Mouse (Mus musculus): ENCODE data around the gene Cln6.
"Not testable (repeated sequence)": the region's sequence is repeated elsewhere in the genome, so short reads cannot be mapped to it uniquely, and the experiment has no call there.

The Cln6 gene

GRCm38 (mm10) chr9:62829877-62830276, 8.7 kb upstream of the Cln6 start:
- no peak for DNase-seq (ENCODE audit: low spot score)

DNA sequence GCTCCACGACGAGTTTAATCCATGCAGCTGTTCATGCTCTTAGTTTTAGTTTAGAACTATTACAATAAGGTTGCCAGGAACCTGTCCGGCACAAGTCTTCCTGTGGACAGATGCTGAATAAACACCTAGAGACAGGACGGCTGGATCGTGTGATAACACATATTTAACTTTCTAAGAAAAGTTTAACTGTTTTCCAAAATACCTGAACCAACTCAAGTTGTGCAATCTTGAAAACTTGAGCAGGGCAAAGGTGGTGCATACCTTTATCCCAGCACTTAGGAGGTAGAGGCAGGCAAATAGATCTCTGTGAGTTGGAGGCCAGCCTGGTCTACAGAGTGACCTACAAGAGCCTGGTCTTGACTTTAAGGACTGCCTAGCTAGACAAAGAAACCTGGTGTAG, 3.7 kb upstream of the Cln6 start:
- DNase-seq (ENCODE audit: low spot score) = no peak

DNA sequence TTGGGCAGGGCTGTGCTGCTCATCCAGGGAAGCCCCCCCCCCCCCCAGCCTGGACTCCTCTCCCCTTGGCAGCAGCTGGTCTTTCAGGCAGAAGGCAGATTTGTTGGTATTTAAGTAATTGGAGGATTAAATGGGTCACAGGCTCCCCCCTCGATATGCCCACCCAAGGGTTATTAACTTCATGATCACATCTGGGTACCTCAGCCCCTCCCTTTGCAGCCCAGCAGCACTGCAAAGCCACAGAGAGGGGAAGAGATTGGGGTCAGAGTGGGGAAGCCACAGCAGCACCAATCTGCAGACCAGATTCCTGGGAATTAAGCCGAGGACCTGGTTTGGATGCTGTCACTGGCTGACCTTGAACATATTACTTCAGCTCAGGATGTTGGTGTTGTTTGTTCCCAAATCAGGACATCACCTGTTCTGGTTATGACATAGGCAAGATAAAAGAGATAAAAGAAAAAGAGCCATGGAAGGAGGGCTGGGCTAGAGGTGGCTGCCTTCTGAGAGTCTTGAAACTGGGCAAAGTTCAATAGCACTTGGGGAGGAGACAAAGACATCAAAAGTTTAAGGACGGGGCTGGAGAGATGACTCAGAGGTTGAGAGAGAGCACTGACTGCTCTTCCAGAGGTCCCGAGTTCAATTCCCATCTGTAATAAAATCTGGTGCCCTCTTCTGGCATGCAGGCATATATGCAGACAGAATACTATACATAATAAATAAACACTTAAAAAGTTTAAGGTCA, 2.7 kb upstream of the Cln6 start:
- DNase-seq (ENCODE audit: low spot score) = no peak

- DNase-seq (ENCODE audit: low spot score) = no peak
These were observed 974 bp upstream of the Cln6 start for GRCm38 (mm10) chr9:62837611-62838010.

GRCm38 (mm10) chr9:62838146-62838505, 459 bp upstream of the Cln6 start:
- DNase-seq (ENCODE audit: low spot score) = no peak

DNA sequence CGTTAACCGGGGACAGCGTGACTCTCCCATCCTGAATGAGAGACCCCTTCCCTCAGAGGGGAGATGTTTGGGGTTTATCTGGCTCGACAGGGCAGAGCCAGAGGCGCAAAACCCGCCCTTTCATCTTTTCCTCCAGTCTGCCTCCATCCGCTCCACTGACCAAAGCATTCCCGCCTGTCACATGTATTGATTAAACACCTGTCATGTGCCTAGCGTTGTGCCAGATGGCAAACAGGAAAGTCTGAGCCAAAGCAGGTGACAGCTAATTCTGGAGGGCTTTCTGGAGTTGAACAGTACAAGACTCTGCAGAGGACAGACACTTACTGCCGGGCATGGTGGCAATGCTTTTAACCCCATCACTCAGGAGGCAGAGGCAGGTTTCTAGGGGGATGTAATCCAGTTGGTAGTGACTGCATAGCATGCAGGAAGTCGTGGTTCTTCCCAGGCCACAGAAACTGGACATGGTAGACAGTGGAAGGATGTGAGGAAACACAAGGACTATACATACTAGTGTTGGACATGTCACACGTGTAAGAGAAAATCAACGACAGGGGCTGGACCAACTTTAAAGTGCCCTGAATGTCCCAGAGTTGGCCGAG, 686 bp downstream of the Cln6 start:
- DNase-seq (ENCODE audit: low spot score) = no peak

DNA sequence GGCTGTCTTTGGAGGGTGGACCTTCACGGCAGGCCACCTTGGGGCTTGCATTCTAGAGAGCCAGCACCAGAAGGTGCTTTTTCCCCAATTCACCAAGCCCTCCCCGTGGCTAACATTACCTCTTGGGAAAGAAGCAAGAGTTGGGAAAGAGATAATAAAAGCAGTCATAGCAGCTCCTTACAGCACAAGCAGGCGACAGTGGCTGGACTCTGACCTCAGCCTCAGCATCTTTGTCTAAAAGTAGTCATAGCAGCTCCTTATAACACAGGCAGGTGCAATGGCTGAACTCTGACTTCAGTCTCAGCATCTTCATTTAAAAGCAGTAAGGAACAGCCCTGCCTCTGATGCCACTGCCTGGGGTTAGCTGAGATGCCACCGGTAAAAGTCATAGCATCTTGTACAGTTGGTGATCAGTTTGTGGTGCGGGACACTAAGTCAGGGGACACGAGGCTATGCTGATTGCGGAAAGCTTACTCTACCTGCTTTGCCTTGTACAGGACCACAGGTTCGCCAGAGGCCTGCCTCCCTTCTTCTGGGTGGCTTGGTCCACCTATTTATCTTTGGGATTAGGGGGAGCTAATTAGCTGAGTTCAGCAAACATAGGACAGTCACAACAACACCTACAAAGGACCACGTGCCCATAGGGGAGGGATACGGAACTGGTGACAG, 4.9 kb downstream of the Cln6 start:
- DNase-seq (ENCODE audit: low spot score) = no peak

GRCm38 (mm10) chr9:62844461-62844860, 5.9 kb downstream of the Cln6 start:
- DNase-seq (ENCODE audit: low spot score) = no peak

GRCm38 (mm10) chr9:62847694-62848093, 9.1 kb downstream of the Cln6 start:
- peak; percentile 86 for DNase-seq (ENCODE audit: low spot score)

- DNase-seq (ENCODE audit: low spot score) = no peak
These were observed 10.1 kb downstream of the Cln6 start for GRCm38 (mm10) chr9:62848641-62849040.

DNA sequence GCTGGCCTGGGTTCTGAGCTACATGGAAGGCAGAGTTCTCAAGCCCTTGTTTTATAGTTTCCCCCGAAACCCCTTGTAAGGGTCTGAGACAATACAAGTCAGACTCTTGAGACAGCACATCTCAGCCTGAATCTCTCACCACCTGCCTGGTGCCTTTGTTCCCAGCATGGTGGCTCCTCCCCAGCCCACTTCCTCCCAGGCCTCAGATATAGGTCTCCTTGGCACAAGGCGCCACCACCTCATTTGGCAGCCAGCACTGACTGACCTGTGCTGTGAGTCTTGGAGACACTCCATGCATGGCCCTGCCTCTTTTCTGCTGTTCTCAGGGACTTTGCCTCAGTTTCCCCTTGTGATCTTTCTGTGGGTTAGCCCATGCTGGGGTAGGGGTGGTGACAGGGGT, 13.0 kb downstream of the Cln6 start:
- DNase-seq (ENCODE audit: low spot score) = no peak

GRCm38 (mm10) chr9:62854483-62854882, 15.9 kb downstream of the Cln6 start:
- DNase-seq (ENCODE audit: low spot score) = no peak

GRCm38 (mm10) chr9:62857216-62857615, 18.6 kb downstream of the Cln6 start:
- DNase-seq (ENCODE audit: low spot score) = no peak

DNA sequence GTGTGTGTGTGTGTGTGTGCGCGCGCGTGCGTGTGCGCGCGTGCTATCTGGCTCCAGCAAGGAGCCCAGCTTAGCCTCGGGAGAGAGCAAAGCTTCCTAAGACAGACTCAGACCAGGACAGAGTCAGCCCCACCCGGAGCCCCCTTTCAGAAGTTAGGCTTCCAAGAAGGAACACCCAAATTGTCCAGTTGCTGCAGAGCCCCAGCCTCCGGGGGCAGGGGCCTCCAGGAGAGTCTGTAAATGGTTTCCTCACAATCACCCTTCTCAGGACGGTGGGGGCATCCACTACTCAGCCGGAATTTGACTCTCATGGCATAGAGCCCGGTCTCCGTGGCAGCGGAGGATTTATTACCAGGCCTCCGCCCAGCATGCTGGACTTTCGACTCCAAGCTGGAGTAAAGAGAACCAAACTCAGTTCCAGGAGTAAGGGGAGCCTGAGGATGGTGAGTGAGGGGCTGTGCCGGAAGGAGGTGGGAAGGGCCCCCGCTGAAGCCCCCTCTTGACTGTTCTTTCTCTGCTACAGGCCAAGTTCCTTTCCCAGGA, 19.2 kb downstream of the Cln6 start, which contains the start of gene Calml4:
TSS of gene Calml4 (plus strand) at position 362 of the 543 bp plus-strand sequence.
- DNase-seq (ENCODE audit: low spot score) = peak; percentile 75

GRCm38 (mm10) chr9:62858266-62859019, 19.9 kb downstream of the Cln6 start:
- DNase-seq (ENCODE audit: low spot score) = no peak

DNA sequence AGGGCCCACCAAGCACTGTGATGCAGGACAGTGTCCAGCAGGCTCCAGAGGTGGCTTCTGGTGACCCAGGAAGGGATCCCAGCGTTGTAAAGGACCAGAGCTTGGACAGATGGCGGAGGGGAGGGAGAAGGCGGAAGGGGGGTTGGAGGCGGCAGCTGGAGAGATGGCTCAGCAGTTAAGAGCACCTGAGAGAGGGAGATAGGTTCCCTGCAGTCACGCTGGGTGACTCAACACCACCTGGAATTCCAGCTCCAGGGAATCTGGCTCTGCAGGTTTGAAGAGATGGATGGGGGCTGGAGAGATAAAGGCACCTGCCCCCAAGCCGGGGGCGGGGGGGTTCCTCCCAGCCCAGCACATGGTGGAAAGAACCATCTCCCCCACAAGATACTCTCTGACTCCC, 21.5 kb downstream of the Cln6 start:
- not testable (repeated sequence) for DNase-seq (ENCODE audit: low spot score)

DNA sequence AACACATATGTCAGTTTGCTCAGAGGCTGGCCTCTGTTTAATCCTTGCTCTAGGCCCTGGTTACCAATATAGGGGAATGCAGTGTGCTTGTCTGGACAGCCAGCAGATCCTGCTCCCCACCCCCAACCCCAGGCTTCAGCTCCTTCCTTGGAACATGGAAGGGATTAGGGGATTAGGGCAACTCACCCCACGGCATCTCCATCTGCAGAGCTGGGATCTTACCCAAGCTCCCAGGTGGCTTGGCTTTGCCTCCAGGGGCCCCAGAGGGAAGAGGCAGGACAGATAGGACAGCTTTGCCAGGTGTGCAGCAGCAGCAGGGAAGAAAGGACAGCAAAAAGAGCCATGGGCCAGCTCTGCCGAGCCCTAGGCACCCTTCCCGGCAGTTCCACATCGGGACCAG, 22.3 kb downstream of the Cln6 start:
- DNase-seq (ENCODE audit: low spot score) = no peak

DNA sequence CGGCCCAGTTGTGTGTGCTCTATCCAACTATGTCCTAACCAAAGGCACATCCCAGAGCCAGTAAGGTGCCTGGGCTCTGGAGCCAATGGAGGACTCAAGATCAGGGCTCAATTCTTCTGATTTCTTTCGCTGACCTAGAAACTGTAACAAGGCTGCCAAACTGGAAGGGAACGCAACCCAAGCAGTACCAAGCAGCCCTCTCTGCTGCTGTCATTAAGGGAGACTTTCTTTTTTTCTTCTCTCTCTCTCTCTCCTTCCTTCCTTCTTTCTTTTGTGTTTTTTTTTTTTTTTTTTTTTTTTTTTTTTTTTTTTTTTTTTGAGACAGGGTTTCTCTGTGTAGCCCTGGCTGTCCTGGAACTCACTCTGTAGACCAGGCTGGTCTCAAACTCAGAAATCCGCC, 30.7 kb downstream of the Cln6 start:
- DNase-seq (ENCODE audit: low spot score) = not testable (repeated sequence)

GRCm38 (mm10) chr9:62870728-62871127, 32.1 kb downstream of the Cln6 start:
- no peak for DNase-seq (ENCODE audit: low spot score)

DNA sequence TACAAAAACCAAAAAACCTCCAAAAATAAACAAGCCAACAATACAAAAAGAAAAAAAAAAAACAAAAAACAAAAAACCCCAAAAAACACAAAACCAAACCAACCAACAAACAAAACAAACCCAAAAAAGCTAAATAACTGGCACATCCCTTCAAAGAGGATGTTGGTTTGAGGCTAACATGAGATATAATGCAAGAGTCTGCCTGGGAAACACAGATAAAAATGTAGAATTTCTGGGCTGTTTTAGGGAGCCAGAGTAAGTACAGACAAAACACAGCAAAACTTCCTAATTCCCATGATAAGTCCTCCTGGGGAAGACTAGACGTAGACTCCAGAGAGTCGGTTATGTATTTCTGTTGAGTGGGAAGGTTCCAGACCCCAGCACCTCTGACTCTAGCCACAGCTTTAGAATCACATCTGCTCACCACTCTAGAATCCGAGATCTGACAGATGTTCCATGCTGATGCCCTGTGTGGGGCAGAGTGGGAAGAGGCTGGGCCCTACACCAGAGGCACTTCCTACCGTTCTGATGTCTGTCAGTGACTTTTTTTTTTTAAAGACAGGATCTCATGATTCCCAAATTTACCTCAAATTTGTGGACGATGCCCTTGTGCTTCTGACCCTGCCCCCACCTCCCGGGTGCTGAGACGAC, 38.5 kb downstream of the Cln6 start:
- DNase-seq (ENCODE audit: low spot score) = no peak

DNA sequence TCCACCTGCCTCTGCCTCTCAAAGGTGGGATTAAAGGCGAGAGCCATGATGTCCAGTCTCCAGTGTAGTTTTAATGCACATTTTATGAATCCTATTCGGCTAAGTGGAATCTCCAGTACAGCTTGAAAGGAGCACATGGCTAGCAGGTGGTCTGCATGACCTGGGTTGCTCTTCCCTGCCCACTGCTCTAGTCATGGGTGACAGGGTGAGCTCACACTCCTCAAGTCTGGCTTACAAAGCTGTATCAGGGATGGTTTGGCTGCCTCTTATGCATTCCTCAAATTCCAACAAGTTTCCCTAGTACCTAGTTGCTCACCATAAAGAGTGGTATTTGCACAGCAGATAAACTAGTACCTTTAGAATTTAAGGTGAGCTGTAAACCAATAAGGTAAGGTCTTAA, 39.2 kb downstream of the Cln6 start:
- no peak for DNase-seq (ENCODE audit: low spot score)

DNA sequence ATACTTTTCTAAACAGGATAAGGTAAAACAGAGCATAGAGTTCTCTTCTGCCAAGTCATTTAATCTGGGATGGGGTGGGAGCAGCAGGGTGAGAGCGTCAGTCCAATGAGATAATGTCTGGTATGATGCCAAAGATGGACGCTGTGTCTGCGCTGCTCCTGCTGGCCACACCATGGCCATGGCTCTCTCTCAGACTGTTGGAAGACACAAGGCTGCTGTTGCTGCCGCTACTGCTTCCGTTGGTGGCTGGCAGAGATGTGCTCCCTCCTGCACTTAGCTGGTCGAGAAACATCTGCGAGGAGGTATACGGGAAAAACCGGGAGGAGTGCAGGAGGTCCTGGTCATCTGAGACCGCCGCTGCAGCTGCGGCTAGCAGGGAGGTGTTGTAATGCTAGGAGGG, 43.3 kb downstream of the Cln6 start:
- peak; percentile 17 for DNase-seq (ENCODE audit: low spot score)

Measured in urinary bladder, postnatal 25 days (tissue).